In the genomic region with DNA sequence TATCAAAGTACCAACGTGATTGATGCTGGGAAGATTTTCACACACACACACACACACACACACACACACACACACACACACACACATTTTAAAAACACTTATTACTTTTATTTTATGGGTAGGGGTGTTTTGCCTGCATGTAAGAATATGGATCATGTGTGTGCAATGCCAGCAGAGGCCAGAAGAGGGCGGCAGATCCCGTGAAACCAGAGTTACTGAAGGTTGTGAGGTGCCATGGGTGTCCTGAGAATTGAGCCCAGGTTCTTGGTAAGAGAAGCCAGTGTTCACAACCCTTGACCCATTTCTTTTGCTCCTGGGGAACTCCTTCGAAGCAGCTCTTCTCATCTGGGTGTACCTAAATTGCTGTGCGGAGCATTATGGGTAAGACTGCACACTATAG, we compare ENCODE assay signal across 16 mouse cellular contexts.
DNase-seq lines count a peak whose midpoint lies in the region; ATAC-seq and TF ChIP-seq lines count a peak whose summit lies in the region.
"Had no signal": no experiment of that assay in that cellular context is flagged by ENCODE, and none has a peak within 500 bp of the region (broad histone marks: within the 10 kb centered on the region; RNA-seq: fewer than 3 reads in every experiment).

No protein-coding gene starts in this region.

- no peak overlapping the region for H3K4me2 ChIP-seq in kidney, embryonic 16.5 days (replicated peaks; ENCODE audit: low read depth, low read length)
- H3K4me2 ChIP-seq in midbrain, postnatal 0 days (ENCODE audit: low read depth, low read length, poor library complexity, severe bottlenecking) = no peak overlapping the region
- H3K4me2 ChIP-seq in midbrain, embryonic 15.5 days = no peak overlapping the region
- H3K4me2 ChIP-seq: embryonic facial prominence, embryonic 15.5 days; forebrain, embryonic 15.5 days; hindbrain, embryonic 14.5 days; stomach, embryonic 15.5 days had no signal

- 83% methylated on average over 5 of the region's 5 CpGs for WGBS in kidney, adult 2 months
- WGBS in kidney, embryonic 16.5 days = 76% methylated on average over 5 of the region's 5 CpGs
- WGBS in midbrain, postnatal 0 days = 78% methylated on average over 5 of the region's 5 CpGs
- 77% methylated on average over 5 of the region's 5 CpGs for WGBS in midbrain, embryonic 15.5 days
- WGBS in small intestine, adult 2 months = 77% methylated on average over 5 of the region's 5 CpGs

- no peak overlapping the region for H3K9ac ChIP-seq in kidney, embryonic 16.5 days (replicated peaks; ENCODE audit: low read length)
- H3K9ac ChIP-seq in midbrain, postnatal 0 days (replicated peaks; ENCODE audit: low read length, poor library complexity, severe bottlenecking) = no peak overlapping the region
- H3K9ac ChIP-seq in midbrain, embryonic 15.5 days = no peak overlapping the region
- H3K9ac ChIP-seq: embryonic facial prominence, embryonic 15.5 days; forebrain, embryonic 15.5 days; hindbrain, embryonic 14.5 days; stomach, embryonic 15.5 days had no signal

- no peak for TF ChIP-seq POLR2A in kidney, adult 2 months (IDR thresholded peaks at IDR 0.05; ENCODE audit: low read depth, low read length)
- no peak for TF ChIP-seq POLR2A in small intestine, adult 2 months (IDR thresholded peaks at IDR 0.05; ENCODE audit: low read depth, low read length)

- no peaks in the 10 kb centered on the region for H3K27me3 ChIP-seq in kidney, adult 2 months (replicated peaks; ENCODE audit: control insufficient read depth, insufficient read depth, low read length)
- H3K27me3 ChIP-seq in kidney, embryonic 16.5 days (ENCODE audit: insufficient read depth, low read length) = no peaks in the 10 kb centered on the region
- no peaks in the 10 kb centered on the region for H3K27me3 ChIP-seq in midbrain, postnatal 0 days (ENCODE audit: insufficient read depth, low read length)
- H3K27me3 ChIP-seq in midbrain, embryonic 15.5 days (replicated peaks) = no peaks in the 10 kb centered on the region
- H3K27me3 ChIP-seq in G1E (ENCODE audit: insufficient read depth, low read length) = no peaks in the 10 kb centered on the region
- H3K27me3 ChIP-seq in small intestine, adult 2 months (ENCODE audit: control insufficient read depth, insufficient read depth, low read length) = no peaks in the 10 kb centered on the region
- H3K27me3 ChIP-seq: CH12.LX; embryonic facial prominence, embryonic 15.5 days; forebrain, embryonic 15.5 days; stomach, embryonic 15.5 days had no signal

- H3K4me3 ChIP-seq in kidney, adult 2 months (ENCODE audit: insufficient read depth, low read depth, low read length) = no peak overlapping the region
- H3K4me3 ChIP-seq in kidney, embryonic 16.5 days (ENCODE audit: low read length) = no peak overlapping the region
- no peak overlapping the region for H3K4me3 ChIP-seq in midbrain, postnatal 0 days (ENCODE audit: low read depth, low read length)
- no peak overlapping the region for H3K4me3 ChIP-seq in midbrain, embryonic 15.5 days
- H3K4me3 ChIP-seq in G1E (ENCODE audit: low read depth, low read length) = no peak overlapping the region
- no peak overlapping the region for H3K4me3 ChIP-seq in small intestine, adult 2 months (ENCODE audit: low read depth, low read length)
- H3K4me3 ChIP-seq: embryonic facial prominence, embryonic 15.5 days; forebrain, embryonic 15.5 days; stomach, embryonic 15.5 days had no signal

- TF ChIP-seq CTCF in kidney, adult 2 months (conservative IDR thresholded peaks at IDR 0.05; ENCODE audit: insufficient read depth, insufficient read length, low read depth, low read length) = peak; percentile 24; the same call in 1 of the 2 replicates
- TF ChIP-seq CTCF in midbrain, postnatal 0 days (IDR thresholded peaks at IDR 0.05) = peak; percentile 58
- 0 out of 2 replicates have a peak, but pooled peaks have one; percentile 9 for TF ChIP-seq CTCF in G1E (IDR thresholded peaks at IDR 0.05; ENCODE audit: low read depth, low read length)
- peak; percentile 28; the same call in 1 of the 2 replicates for TF ChIP-seq CTCF in small intestine, adult 2 months (IDR thresholded peaks at IDR 0.05; ENCODE audit: extremely low read depth, insufficient read length, insufficient replicate concordance, low read depth, low read length)

- ATAC-seq in kidney, embryonic 16.5 days (ENCODE audit: low FRiP score, low TSS enrichment) = no peak
- no peak for ATAC-seq in midbrain, postnatal 0 days (ENCODE audit: low FRiP score)
- ATAC-seq in midbrain, embryonic 15.5 days (replicated peaks) = no peak
- ATAC-seq in G1E (ENCODE audit: extremely low read depth, insufficient number of reproducible peaks, low FRiP score, poor library complexity, severe bottlenecking) = no peak
- ATAC-seq: forebrain, embryonic 15.5 days had no signal

- DNase-seq in kidney, adult 2 months = peak; percentile 4
- no peak for DNase-seq in midbrain, postnatal 0 days (ENCODE audit: low spot score)
- no peak for DNase-seq in G1E (ENCODE audit: low spot score)
- no peak for DNase-seq in retina, embryonic 14.5 days (ENCODE audit: low spot score)
- DNase-seq: adrenal gland, postnatal 25 days; gastrocnemius, postnatal 14 days; kidney, postnatal 14 days; right cerebral cortex, postnatal 25 days had no signal

- no peak overlapping the region for H3K27ac ChIP-seq in kidney, adult 2 months (ENCODE audit: insufficient read depth, low read depth, low read length)
- no peak overlapping the region for H3K27ac ChIP-seq in kidney, embryonic 16.5 days (ENCODE audit: low read length)
- no peak overlapping the region for H3K27ac ChIP-seq in midbrain, postnatal 0 days (ENCODE audit: low read depth, low read length)
- H3K27ac ChIP-seq in midbrain, embryonic 15.5 days = no peak overlapping the region
- no peak overlapping the region for H3K27ac ChIP-seq in small intestine, adult 2 months (ENCODE audit: insufficient read depth, low read depth, low read length)
- H3K27ac ChIP-seq: embryonic facial prominence, embryonic 15.5 days; forebrain, embryonic 15.5 days; hindbrain, embryonic 14.5 days; stomach, embryonic 15.5 days had no signal

- no peaks in the 10 kb centered on the region for H3K4me1 ChIP-seq in kidney, adult 2 months (ENCODE audit: control insufficient read depth, insufficient read depth, low read length)
- peaks cover 11% of the 10 kb centered on the region for H3K4me1 ChIP-seq in kidney, embryonic 16.5 days (ENCODE audit: insufficient read depth, low read length)
- H3K4me1 ChIP-seq in midbrain, postnatal 0 days (ENCODE audit: insufficient read depth, low read length) = no peaks in the 10 kb centered on the region
- H3K4me1 ChIP-seq in midbrain, embryonic 15.5 days = peaks cover 3% of the 10 kb centered on the region
- H3K4me1 ChIP-seq in G1E (ENCODE audit: insufficient read depth, low read depth, low read length) = no peaks in the 10 kb centered on the region
- no peaks in the 10 kb centered on the region for H3K4me1 ChIP-seq in small intestine, adult 2 months (ENCODE audit: control insufficient read depth, insufficient read depth, insufficient read length, low read length)

- H3K9me3 ChIP-seq in kidney, embryonic 16.5 days (ENCODE audit: low read length) = peaks cover 9% of the 10 kb centered on the region; the same call in 1 of the 2 replicates
- H3K9me3 ChIP-seq in midbrain, postnatal 0 days (ENCODE audit: low read length) = no peaks in the 10 kb centered on the region
- no peaks in the 10 kb centered on the region for H3K9me3 ChIP-seq in midbrain, embryonic 15.5 days
- peaks cover 81% of the 10 kb centered on the region for H3K9me3 ChIP-seq in G1E (replicated peaks)
- H3K9me3 ChIP-seq: embryonic facial prominence, embryonic 15.5 days; forebrain, embryonic 15.5 days; stomach, embryonic 15.5 days had no signal

- H3K36me3 ChIP-seq in kidney, adult 2 months (ENCODE audit: control insufficient read depth, insufficient read depth, low read length) = no peaks in the 10 kb centered on the region
- H3K36me3 ChIP-seq in kidney, embryonic 16.5 days (ENCODE audit: insufficient read depth, low read length) = no peaks in the 10 kb centered on the region
- no peaks in the 10 kb centered on the region for H3K36me3 ChIP-seq in midbrain, postnatal 0 days (ENCODE audit: insufficient read depth, low read length)
- H3K36me3 ChIP-seq in midbrain, embryonic 15.5 days (replicated peaks) = no peaks in the 10 kb centered on the region
- H3K36me3 ChIP-seq in G1E (replicated peaks) = no peaks in the 10 kb centered on the region
- no peaks in the 10 kb centered on the region for H3K36me3 ChIP-seq in small intestine, adult 2 months (ENCODE audit: control insufficient read depth, insufficient read depth, low read length)
- H3K36me3 ChIP-seq: embryonic facial prominence, embryonic 15.5 days; forebrain, embryonic 15.5 days; stomach, embryonic 15.5 days had no signal
